Mouse (Mus musculus) ES-Bruce4 (cell line): ENCODE measurements around the gene Gpr141.

ENCODE experiments used
- CTCF ChIP-seq: IDR thresholded peaks from one replicate; pipeline ENCODE4 v1.8.1; 2011; ENCODE audit warnings: low read depth, low read length
- EP300 ChIP-seq: IDR thresholded peaks from 2 replicates; pipeline ENCODE4 v1.6.1; 2011; ENCODE audit warnings: low read depth, low read length; ENCODE audit not compliant: insufficient read depth

- TF ChIP-seq EP300 (no peak), CTCF (no peak)
Measured at GRCm38 (mm10) chr13:19793761-19794160, 30.3 kb downstream of the Gpr141 start.
